Mouse (Mus musculus) MEL (cell line): ENCODE measurements around the gene Apol8.

Experiments
- CTCF ChIP-seq, 3 experiments: IDR thresholded peaks in 2 of 3; conservative IDR thresholded peaks in 1 of 3; 2 replicates each; pipeline ENCODE4 v1.5.1; 2011 to 2012; ENCODE audit warnings: low read length in 3 of 3, low read depth in 2 of 3, mild to moderate bottlenecking in 2 of 3, improper control_type of control experiment in 1 of 3, inconsistent platforms in 1 of 3, mixed read lengths in 1 of 3, moderate library complexity in 1 of 3; ENCODE audit not compliant: control insufficient read depth in 1 of 3, insufficient read depth in 1 of 3, poor library complexity in 1 of 3, severe bottlenecking in 1 of 3
- MAX ChIP-seq: IDR thresholded peaks from 2 replicates; pipeline ENCODE4 v1.6.1; 2011; ENCODE audit warnings: low read length, improper control_type of control experiment
- NELFE ChIP-seq: IDR thresholded peaks from 2 replicates; pipeline ENCODE4 v1.6.1; 2011; ENCODE audit warnings: low read depth, low read length, improper control_type of control experiment
- TBP ChIP-seq: IDR thresholded peaks from 2 replicates; pipeline ENCODE4 v1.8.0; 2011; ENCODE audit warnings: low read depth, low read length, improper control_type of control experiment

GRCm38 (mm10) chr15:77752443-77752842, 4.4 kb downstream of the Apol8 start:
- TF ChIP-seq NELFE (no peak), CTCF (IDR thresholded peaks at IDR 0.05 in 2 of 3, conservative IDR thresholded peaks at IDR 0.05 in 1 of 3; ENCODE audit: control insufficient read depth in 1 of 3, insufficient read depth in 1 of 3, low read depth in 2 of 3, low read length in 3 of 3, poor library complexity in 1 of 3, severe bottlenecking in 1 of 3) (no peak), MAX (no peak), TBP (no peak)
